Mouse (Mus musculus): Measurements from ENCODE around the gene Rab11fip4. TPM values are rescaled to one million over a fixed set of nuclear protein-coding genes. Genes with fewer than 3 reads are reported as not detected.

The Rab11fip4 gene
- polyA plus RNA-seq, 1 experiment, result 0.03 TPM

DNA sequence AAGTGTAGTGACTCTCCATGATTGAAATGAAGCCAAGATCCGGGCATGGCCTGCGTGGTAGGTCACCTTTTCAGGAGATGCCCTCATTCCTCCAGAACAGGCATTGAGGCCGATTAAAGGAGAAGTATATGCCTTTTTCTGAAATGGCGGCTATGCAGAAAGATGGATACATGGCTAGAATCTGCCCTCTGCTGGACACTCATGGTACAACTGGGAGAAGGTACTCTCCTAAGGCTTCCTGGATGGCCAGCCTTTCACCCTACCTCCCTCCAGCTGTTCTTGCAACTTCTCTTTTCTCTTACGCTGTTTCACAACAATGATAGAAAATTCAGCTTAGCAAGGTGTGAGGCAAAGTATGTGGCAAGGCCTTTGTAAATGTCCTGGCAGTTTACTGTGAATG is 13.3 kb upstream of the Rab11fip4 start:
- no peaks in the 10 kb centered on the region for H3K9me3 ChIP-seq
- peaks cover 75% of the 10 kb centered on the region for H3K36me3 ChIP-seq (replicated peaks; ENCODE audit: low read length)
- peaks cover 24% of the 10 kb centered on the region for H3K4me1 ChIP-seq
- TF ChIP-seq GATA1 (IDR thresholded peaks at IDR 0.05; ENCODE audit: borderline replicate concordance, low read length) (no peak), FLI1 (IDR thresholded peaks at IDR 0.05; ENCODE audit: low read length) (no peak)
- no peak overlapping the region for H3K4me3 ChIP-seq (replicated peaks)
- H3K27me3 ChIP-seq (replicated peaks), result no peaks in the 10 kb centered on the region

DNA sequence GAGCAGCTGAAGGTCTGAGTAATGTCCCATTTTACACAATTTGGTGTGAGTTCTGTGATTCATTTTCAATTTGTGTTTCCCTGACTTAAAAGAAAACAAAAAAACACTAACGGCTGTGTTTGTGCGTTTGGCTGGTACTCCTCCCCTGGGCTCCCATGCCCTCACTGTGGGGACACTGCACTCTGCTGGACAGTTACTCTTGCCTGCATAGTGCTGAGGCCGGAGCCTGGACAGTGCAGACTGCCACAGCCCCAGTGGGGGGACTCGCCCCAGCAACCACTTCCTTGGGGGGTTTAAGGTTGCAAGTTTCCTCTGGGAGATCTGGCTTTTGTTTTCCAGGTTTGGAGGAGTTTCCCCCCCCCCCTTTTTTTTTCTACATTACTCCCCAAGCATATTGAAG is 10.4 kb upstream of the Rab11fip4 start:
- H3K4me1 ChIP-seq, result peaks cover 19% of the 10 kb centered on the region
- no peak overlapping the region for H3K4me3 ChIP-seq (replicated peaks)

DNA sequence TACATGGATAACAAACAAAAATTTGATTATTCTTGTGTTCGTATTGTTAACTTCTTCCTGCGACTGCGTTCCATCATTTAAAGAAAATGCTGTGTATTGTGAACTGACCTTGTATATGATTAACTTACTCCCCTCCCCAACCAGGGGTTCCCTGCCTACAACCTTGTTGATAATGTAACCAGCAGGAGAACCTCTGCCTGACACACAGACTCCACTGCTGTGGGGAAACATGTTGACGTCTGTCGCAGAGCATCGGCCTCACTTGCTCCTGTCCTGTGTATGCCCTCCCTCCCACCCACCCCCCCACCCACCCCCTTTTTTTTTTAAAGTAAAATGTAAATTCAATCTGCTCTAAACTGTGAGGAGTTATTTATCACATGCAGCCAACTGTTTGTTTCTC is 9.8 kb upstream of the Rab11fip4 start:
- Histone ChIP-seq H3K27me3 (replicated peaks) (peaks cover 10% of the 10 kb centered on the region), H3K36me3 (replicated peaks; ENCODE audit: low read length) (peaks cover 44% of the 10 kb centered on the region), H3K9me3 (no peaks in the 10 kb centered on the region), H3K4me3 (replicated peaks) (no peak overlapping the region), H3K4me1 (peaks cover 18% of the 10 kb centered on the region)
- TF ChIP-seq FLI1 (IDR thresholded peaks at IDR 0.05; ENCODE audit: low read length) (no peak), GATA1 (IDR thresholded peaks at IDR 0.05; ENCODE audit: borderline replicate concordance, low read length) (no peak)

More for the DNA sequence above, 10.4 kb upstream of the Rab11fip4 start:
- Histone ChIP-seq H3K36me3 (replicated peaks; ENCODE audit: low read length) (peaks cover 48% of the 10 kb centered on the region), H3K9me3 (no peaks in the 10 kb centered on the region), H3K27me3 (replicated peaks) (peaks cover 6% of the 10 kb centered on the region)
- TF ChIP-seq GATA1 (IDR thresholded peaks at IDR 0.05; ENCODE audit: borderline replicate concordance, low read length), result no peak
- no peak for TF ChIP-seq FLI1 (IDR thresholded peaks at IDR 0.05; ENCODE audit: low read length)

DNA sequence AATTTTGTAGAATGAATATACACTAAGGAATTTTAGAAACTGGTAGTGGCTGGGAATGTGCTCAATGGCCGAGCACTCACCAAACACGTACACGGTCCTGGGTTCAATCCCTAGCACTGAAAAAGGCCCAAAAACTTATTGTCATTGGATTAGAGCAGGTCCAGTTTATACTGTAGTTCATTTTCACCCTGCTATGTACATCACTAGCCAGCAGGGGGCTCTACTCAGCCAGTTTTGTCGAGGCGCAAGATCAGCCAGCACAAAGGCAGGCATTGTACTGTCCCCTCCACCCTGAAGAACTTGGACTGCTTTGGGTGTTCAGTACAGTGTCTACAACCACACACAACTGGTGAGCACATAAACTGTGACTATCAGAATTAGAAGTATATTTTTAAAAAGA is 6.8 kb upstream of the Rab11fip4 start:
- TF ChIP-seq GATA1 (IDR thresholded peaks at IDR 0.05; ENCODE audit: borderline replicate concordance, low read length) (no peak), FLI1 (IDR thresholded peaks at IDR 0.05; ENCODE audit: low read length) (no peak)
- Histone ChIP-seq H3K27me3 (replicated peaks) (peaks cover 37% of the 10 kb centered on the region), H3K4me3 (replicated peaks) (no peak overlapping the region), H3K4me1 (no peaks in the 10 kb centered on the region), H3K9me3 (no peaks in the 10 kb centered on the region), H3K36me3 (replicated peaks; ENCODE audit: low read length) (peaks cover 15% of the 10 kb centered on the region)

DNA sequence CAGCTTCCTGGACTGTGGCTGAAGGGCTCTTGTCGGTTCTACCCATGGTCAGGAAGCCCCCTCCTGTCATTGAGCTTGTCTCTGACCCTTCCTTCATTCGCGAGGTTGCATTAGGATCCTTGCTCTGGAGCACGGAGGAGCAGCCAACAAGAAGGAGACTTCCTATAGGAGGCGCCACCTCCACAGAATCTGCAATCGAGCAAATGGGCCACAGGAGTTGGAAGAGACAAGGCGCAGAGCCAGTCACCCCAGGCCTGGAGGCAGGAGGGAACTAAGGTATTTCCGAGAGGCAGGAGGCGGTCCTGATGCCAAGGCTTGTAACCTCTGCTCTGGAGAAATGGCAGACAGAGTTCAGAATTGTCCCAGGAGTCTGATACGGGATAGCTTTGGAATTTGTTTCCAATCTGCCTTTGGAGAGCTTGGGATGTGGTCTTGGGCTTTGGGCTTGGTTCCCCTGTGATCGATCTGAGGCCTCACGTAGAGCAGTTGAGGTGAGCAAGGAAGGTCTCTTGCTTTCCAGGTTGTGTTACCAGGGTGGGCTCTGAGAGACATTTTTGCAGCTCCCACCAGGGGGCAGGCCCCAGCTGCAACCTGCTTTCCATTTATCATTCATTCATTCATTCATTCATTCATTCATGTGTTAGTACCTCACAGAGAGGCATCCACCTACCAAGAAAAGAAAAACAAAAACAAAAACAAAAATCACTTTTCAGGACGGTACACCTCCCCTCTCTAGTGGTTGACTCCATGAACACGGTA is 1.5 kb upstream of the Rab11fip4 start:
- H3K27me3 ChIP-seq (replicated peaks), result peaks cover 87% of the 10 kb centered on the region
- no peaks in the 10 kb centered on the region for H3K36me3 ChIP-seq (replicated peaks; ENCODE audit: low read length)
- peaks cover 18% of the 10 kb centered on the region for H3K4me1 ChIP-seq
- H3K9me3 ChIP-seq, result no peaks in the 10 kb centered on the region
- H3K4me3 ChIP-seq (replicated peaks), result no peak overlapping the region
- TF ChIP-seq GATA1 (IDR thresholded peaks at IDR 0.05; ENCODE audit: borderline replicate concordance, low read length) (no peak), FLI1 (IDR thresholded peaks at IDR 0.05; ENCODE audit: low read length) (no peak)

DNA sequence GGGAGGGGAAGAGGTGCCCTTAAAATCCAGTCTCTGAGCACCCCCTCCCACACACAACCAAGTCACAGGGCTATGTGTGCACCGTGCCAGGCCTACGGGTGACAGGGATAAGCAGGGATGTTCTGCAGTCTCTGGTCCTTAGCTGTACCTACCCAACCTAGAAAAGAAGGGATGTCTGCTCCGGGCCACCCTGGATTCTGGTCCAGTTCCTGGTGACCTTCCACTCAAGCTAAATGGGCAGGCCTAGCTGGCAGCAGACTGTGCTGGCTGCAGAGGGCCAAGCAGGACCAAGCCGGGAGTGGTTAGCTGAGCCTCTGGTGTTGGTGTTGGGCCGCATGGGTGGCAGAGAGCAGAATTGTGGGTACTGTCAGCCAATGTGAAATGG is 571 bp downstream of the Rab11fip4 start:
- TF ChIP-seq GATA1 (IDR thresholded peaks at IDR 0.05; ENCODE audit: borderline replicate concordance, low read length), result no peak
- H3K27me3 ChIP-seq (replicated peaks), result peaks cover 91% of the 10 kb centered on the region
- peak overlapping the region; percentile 88 for H3K4me3 ChIP-seq (replicated peaks)
- H3K4me1 ChIP-seq, result peaks cover 18% of the 10 kb centered on the region
- no peaks in the 10 kb centered on the region for H3K9me3 ChIP-seq
- H3K36me3 ChIP-seq (replicated peaks; ENCODE audit: low read length), result no peaks in the 10 kb centered on the region

DNA sequence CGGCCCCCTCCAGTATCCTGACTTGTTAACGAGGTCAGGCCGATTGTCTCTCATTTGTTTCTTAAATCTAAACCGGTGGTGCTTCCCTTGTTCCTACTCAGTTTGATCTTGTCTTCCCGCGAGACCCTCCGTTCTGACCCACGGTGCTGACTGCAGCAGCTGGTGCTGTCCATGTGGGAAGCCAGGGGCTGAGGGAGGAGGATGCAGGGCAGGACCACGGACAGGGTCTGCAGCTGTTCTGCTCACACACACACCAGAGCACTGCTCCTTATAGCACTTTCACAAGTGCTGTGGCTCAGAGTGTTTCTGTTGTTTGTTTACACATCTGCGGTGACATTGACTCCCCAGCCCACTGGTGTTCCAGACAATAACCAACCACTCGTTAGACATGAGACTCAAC is 2.5 kb downstream of the Rab11fip4 start:
- Histone ChIP-seq H3K4me3 (replicated peaks) (no peak overlapping the region), H3K27me3 (replicated peaks) (peaks cover 92% of the 10 kb centered on the region), H3K9me3 (peaks cover 12% of the 10 kb centered on the region), H3K36me3 (replicated peaks; ENCODE audit: low read length) (no peaks in the 10 kb centered on the region), H3K4me1 (peaks cover 18% of the 10 kb centered on the region)
- no peak for TF ChIP-seq GATA1 (IDR thresholded peaks at IDR 0.05; ENCODE audit: borderline replicate concordance, low read length)
- no peak for TF ChIP-seq FLI1 (IDR thresholded peaks at IDR 0.05; ENCODE audit: low read length)

DNA sequence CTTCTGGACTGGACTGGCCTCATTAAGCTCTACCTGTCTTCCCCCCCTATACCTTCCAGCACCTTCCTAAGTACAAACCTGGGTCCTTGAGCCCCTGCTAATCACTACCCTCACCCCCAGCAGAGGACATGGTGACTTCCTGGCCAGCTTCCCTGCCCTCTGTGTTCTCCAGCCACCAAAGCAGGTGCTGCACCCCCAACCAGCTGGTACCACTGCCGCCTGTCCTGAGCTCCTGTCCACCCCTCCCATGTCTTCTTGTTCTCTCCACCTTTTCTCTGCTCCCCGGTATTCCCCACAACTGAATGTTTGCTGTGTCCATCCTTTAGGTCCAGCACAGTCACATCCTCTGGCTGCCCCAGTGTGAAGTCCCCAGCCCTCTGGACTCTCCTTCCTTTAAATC is 19.4 kb downstream of the Rab11fip4 start:
- H3K27me3 ChIP-seq (replicated peaks), result peaks cover 84% of the 10 kb centered on the region
- H3K36me3 ChIP-seq (replicated peaks; ENCODE audit: low read length), result no peaks in the 10 kb centered on the region
- H3K4me3 ChIP-seq (replicated peaks), result peak overlapping the region; percentile 8
- TF ChIP-seq GATA1 (IDR thresholded peaks at IDR 0.05; ENCODE audit: borderline replicate concordance, low read length), result no peak
- TF ChIP-seq FLI1 (IDR thresholded peaks at IDR 0.05; ENCODE audit: low read length), result no peak
- H3K9me3 ChIP-seq, result no peaks in the 10 kb centered on the region
- peaks cover 23% of the 10 kb centered on the region for H3K4me1 ChIP-seq

DNA sequence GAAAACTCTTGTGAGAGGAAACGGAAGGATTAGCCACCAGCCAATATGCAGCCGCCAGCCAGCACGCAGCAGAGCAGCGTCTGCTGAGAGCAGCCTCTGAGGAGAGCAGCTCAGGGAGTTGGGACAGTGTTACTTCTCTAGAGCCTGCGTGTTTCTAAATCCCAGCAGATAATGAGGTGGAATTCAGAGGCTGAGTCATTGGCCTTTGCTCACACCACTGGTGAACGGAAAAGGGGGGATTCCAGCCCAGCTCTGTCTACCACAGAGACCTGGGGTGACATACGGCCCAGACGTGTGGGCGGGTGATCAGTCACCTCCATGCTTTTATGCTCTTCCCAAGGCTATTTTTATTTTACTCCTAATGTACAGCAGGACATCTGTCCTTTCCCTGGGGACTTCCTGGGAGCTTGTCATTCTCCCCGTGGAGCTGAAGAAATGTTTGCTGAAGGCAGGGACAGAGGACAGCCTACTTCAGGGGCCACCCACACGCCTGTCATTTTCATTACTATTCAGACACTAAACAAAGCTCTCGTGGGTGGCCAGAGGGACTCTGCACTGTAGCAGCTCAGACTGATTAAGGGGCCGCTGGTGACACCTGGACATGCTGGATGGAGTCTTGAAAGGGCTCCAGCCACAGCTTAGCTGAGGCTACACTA is 20.1 kb downstream of the Rab11fip4 start:
- Histone ChIP-seq H3K27me3 (replicated peaks) (peaks cover 84% of the 10 kb centered on the region), H3K36me3 (replicated peaks; ENCODE audit: low read length) (no peaks in the 10 kb centered on the region), H3K4me3 (replicated peaks) (no peak overlapping the region), H3K9me3 (no peaks in the 10 kb centered on the region), H3K4me1 (peaks cover 23% of the 10 kb centered on the region)
- no peak for TF ChIP-seq GATA1 (IDR thresholded peaks at IDR 0.05; ENCODE audit: borderline replicate concordance, low read length)
- no peak for TF ChIP-seq FLI1 (IDR thresholded peaks at IDR 0.05; ENCODE audit: low read length)

DNA sequence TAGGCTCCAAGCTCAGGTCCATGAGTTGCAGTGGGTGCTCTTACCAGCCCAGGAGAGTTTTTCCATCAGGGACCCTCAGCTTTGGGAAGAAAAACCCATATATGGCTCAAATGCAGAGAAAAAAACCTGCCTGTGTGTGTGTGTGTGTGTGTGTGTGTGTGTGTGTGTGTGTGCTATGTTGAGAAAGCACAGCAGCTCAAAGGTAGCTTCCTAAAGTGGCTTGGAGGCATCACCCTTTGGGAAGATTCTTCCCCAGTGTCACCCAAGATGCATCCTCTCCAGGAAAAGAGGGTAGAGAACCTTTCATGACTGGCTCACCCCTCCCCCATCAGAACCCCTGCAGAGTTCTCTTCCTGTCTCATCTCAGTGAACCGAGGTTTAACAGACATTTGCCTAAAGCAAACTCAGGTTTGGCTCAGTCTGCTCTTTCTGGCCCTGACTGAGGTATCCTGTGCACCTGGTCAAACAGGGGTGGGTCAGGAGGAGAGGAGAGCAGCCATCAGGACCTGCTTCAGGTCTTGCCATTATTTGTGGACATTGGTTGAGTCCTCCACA is 21.1 kb downstream of the Rab11fip4 start:
- Histone ChIP-seq H3K9me3 (no peaks in the 10 kb centered on the region), H3K36me3 (replicated peaks; ENCODE audit: low read length) (no peaks in the 10 kb centered on the region), H3K27me3 (replicated peaks) (peaks cover 83% of the 10 kb centered on the region), H3K4me1 (peaks cover 23% of the 10 kb centered on the region), H3K4me3 (replicated peaks) (no peak overlapping the region)
- TF ChIP-seq FLI1 (IDR thresholded peaks at IDR 0.05; ENCODE audit: low read length), result no peak
- no peak for TF ChIP-seq GATA1 (IDR thresholded peaks at IDR 0.05; ENCODE audit: borderline replicate concordance, low read length)

Data from megakaryocyte, embryonic 14.5 days (primary cell).